Mouse (Mus musculus): ENCODE data around the gene Pakap. TPM values are rescaled to one million over a fixed set of nuclear protein-coding genes. Genes with fewer than 3 reads are reported as not detected.

Pakap gene
- polyA plus RNA-seq, 1 experiment from 2014 or later, result 17.8 TPM

DNA sequence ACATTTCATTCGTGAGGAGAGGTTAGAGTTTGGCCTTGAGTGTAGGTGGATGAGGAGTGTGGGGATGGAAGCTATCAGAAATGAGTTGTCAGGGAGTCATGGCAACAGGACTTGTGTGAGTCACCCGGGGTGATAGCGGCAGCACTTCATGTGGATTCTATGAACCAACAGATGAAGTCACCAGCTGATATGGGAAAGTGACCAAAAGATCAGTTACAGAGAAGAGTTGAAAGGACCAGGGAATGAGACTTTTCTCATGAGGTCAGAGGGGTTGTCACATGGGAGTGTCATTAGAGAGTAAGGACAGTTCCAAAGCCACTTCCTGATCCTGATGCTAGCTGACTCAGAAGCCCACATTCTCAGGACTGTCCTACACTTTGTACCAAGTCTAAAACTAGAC lies 38.3 kb downstream of the Pakap start:
- Histone ChIP-seq H3K9ac (no peak overlapping the region), H3K4me3 (replicated peaks) (no peak overlapping the region), H3K9me3 (replicated peaks) (no peaks in the 10 kb centered on the region), H3K4me2 (no peak overlapping the region), H3K27me3 (peaks cover 5% of the 10 kb centered on the region; the same call in 1 of the 2 replicates), H3K36me3 (no peaks in the 10 kb centered on the region), H3K27ac (no peak overlapping the region), H3K4me1 (peaks cover 21% of the 10 kb centered on the region)
- WGBS, result 88% methylated on average over 3 of the region's 3 CpGs
- no peak for ATAC-seq (replicated peaks; ENCODE audit: low FRiP score)

DNA sequence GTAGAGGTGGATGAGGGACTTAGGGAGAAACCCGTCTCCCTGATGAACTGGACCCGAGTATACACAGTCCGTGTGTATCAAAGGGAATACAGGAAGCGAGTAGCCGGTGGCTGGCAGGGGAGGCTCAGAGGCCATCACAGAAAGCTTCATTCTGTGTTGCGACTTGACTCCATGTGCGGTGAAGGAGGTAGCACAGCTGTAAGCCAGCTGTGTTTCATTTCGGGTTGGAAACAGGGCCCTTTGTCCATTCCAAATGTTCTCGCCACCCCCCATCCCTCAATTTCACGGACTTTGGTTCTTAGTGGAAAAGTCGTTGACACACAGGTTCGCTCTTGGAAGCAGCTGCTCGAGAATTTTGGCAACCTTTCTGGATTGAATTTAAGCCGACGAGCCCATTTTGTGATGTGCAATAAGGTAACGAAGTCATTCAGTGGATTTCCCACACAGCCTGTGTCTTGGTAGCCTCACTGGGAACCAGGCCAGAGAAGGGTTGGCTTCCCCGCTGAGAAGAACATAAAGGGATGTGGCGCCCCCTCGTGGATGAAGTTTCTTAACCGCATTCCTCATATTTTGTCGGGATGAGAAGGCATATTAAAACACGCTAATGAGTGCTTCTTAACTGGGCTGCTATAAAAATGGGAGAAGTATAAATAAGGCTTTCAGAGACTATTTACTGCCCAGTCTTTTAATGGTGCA lies 39.4 kb downstream of the Pakap start:
- Histone ChIP-seq H3K27me3 (peaks cover 5% of the 10 kb centered on the region; the same call in 1 of the 2 replicates), H3K27ac (peak overlapping the region; percentile 30; the same call in 1 of the 2 replicates), H3K9me3 (replicated peaks) (no peaks in the 10 kb centered on the region), H3K4me1 (peaks cover 19% of the 10 kb centered on the region), H3K9ac (no peak overlapping the region), H3K4me3 (replicated peaks) (peak overlapping the region; percentile 13; the same call in 1 of the 2 replicates), H3K4me2 (peak overlapping the region; percentile 50), H3K36me3 (no peaks in the 10 kb centered on the region)
- 30% methylated on average over 22 of the region's 22 CpGs for WGBS
- ATAC-seq (replicated peaks; ENCODE audit: low FRiP score), result peak; percentile 54; the same call in 1 of the 2 replicates

DNA sequence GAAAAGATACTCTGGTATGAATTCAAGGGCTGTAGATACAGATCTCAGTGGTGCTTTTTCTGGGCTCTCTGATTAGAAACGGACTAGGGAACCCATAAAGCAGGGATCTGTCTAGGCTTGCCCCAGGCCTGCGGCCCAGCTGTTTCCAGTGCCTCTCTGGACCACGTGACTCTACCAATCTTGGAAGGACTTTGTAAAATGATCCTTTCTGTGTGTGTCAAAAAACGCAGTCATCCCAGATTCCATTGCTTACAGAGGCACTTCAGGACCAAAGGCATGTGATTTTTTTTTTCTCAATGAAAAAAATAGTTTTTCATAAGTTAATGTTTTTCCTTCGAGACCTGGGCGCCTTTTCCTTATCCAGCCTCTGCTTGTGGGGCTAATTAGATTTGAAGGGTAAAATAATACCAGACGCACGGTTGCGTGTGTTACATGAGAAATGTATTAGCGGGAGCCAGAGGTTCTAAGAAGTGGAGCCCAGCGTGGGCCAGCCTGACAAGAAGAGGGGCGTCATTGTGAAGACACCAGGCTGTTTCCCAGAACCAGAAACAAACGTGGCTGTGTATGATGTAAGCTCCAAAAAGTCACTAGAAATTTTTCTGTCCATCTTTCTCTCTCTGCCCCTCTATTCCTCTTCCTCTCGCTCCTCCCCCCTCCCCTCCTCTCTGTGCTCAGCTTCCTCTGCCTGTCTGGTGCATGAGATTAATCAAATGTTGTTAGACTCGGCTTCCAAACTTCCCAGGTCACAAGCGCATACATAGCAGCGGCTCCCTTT lies 43.5 kb downstream of the Pakap start:
- Histone ChIP-seq H3K9ac (no peak overlapping the region), H3K27ac (peak overlapping the region; percentile 55), H3K27me3 (peaks cover 5% of the 10 kb centered on the region; the same call in 1 of the 2 replicates), H3K36me3 (no peaks in the 10 kb centered on the region), H3K4me2 (peak overlapping the region; percentile 38; the same call in 1 of the 2 replicates), H3K4me3 (replicated peaks) (no peak overlapping the region), H3K4me1 (peaks cover 18% of the 10 kb centered on the region), H3K9me3 (replicated peaks) (no peaks in the 10 kb centered on the region)
- ATAC-seq (replicated peaks; ENCODE audit: low FRiP score), result peak; percentile 64
- WGBS, result 42% methylated on average over 17 of the region's 17 CpGs

DNA sequence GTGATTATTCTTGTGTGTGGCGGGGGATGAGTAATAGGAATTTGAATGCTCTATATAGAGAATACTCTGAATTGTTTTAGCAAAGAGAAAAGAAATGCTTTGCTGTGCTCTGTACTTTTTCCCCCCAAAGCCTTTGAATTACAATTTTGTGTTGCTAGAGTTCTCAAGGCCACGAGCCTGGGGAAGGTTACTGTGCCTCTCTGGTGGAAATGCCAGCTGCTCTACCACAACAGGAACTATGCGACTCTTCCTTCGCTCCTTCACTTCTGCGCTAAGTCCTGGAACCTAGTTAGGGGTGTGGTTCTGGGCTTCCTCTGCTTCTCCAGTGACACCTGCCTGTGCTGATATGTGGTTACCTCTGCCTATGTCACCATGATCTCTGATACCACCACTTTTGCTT lies 44.7 kb downstream of the Pakap start:
- no peaks in the 10 kb centered on the region for H3K36me3 ChIP-seq
- no peak overlapping the region for H3K9ac ChIP-seq
- H3K27ac ChIP-seq, result no peak overlapping the region
- H3K27me3 ChIP-seq, result peaks cover 5% of the 10 kb centered on the region; the same call in 1 of the 2 replicates
- ATAC-seq (replicated peaks; ENCODE audit: low FRiP score), result no peak
- no peak overlapping the region for H3K4me3 ChIP-seq (replicated peaks)
- H3K4me2 ChIP-seq, result no peak overlapping the region
- H3K4me1 ChIP-seq, result peaks cover 8% of the 10 kb centered on the region
- 85% methylated on average over 5 of the region's 5 CpGs for WGBS
- H3K9me3 ChIP-seq (replicated peaks), result no peaks in the 10 kb centered on the region

DNA sequence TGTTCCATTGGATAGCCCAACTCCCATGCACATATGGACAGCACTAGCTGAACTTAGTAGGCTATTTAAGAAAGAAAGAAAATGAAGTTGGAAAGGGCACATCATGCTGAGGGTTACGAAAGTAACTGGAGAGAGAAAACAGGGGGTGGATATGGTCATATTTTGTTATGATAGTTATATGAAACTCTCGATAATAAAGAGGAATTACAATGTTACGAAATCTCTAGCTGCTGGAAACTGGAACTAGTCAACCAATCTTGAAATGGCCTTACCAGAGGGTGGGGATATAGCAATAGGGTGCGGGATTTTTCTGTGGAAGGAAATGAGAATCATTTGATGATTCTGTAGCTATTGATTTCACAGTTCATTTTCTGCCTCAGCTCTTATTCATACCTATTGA lies 46.7 kb downstream of the Pakap start:
- 90% methylated on average over 4 of the region's 4 CpGs for WGBS

DNA sequence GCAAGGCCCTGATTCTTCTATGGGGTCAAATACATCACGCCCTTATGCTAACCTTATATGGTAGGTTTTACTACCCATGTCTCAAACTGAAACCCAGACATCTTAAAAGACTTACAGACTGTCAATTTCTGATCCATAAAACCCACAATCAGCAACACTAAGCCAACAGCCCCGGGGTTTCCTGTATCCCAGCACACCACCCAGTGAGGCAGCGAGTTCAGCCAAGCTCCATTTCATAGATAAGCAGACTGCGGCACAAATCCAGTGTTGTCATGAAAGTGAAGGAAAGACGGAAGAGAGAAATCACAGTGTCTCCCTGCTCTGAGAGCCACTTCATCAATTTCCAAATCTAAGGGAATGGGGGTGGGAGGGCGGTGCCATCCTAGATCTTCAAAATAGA lies 50.8 kb downstream of the Pakap start:
- H3K27ac ChIP-seq, result no peak overlapping the region
- no peak overlapping the region for H3K4me3 ChIP-seq (replicated peaks)
- no peaks in the 10 kb centered on the region; the same call in 1 of the 2 replicates for H3K9me3 ChIP-seq (replicated peaks)
- no peak overlapping the region for H3K9ac ChIP-seq
- no peak overlapping the region for H3K4me2 ChIP-seq
- H3K4me1 ChIP-seq, result no peaks in the 10 kb centered on the region
- H3K27me3 ChIP-seq, result no peaks in the 10 kb centered on the region
- H3K36me3 ChIP-seq, result no peaks in the 10 kb centered on the region
- 86% methylated on average over 6 of the region's 6 CpGs for WGBS
- ATAC-seq (replicated peaks; ENCODE audit: low FRiP score), result no peak

More for the DNA sequence above, 46.7 kb downstream of the Pakap start:
- Histone ChIP-seq H3K9ac (no peak overlapping the region), H3K4me1 (peaks cover 8% of the 10 kb centered on the region), H3K9me3 (replicated peaks) (no peaks in the 10 kb centered on the region; the same call in 1 of the 2 replicates), H3K4me3 (replicated peaks) (no peak overlapping the region), H3K27ac (no peak overlapping the region), H3K27me3 (peaks cover 2% of the 10 kb centered on the region; the same call in 1 of the 2 replicates), H3K4me2 (no peak overlapping the region), H3K36me3 (no peaks in the 10 kb centered on the region)
- ATAC-seq (replicated peaks; ENCODE audit: low FRiP score), result no peak

DNA sequence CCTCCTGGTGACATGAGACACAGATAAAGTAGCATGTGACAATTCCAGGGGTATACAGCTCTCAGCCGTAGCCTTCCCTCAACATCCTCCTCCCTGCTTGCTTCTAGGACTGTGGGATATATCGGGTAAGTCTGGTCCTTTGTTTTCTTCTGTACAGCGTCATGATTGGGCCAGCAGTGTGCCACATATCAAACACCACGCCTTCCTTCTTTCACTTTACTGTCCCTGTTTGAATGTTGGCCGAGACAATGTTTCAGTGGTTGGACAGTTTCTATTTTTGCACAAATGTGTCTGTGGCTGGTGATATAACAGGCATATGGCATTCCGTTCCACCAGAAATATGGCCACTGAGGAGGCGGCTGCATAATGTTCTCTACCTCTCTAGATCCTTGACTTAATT lies 54.8 kb downstream of the Pakap start:
- 87% methylated on average over 7 of the region's 7 CpGs for WGBS
- Histone ChIP-seq H3K36me3 (no peaks in the 10 kb centered on the region), H3K27ac (no peak overlapping the region), H3K9me3 (replicated peaks) (no peaks in the 10 kb centered on the region; the same call in 1 of the 2 replicates), H3K9ac (no peak overlapping the region), H3K4me1 (no peaks in the 10 kb centered on the region), H3K27me3 (no peaks in the 10 kb centered on the region), H3K4me3 (replicated peaks) (no peak overlapping the region), H3K4me2 (no peak overlapping the region)
- no peak for ATAC-seq (replicated peaks; ENCODE audit: low FRiP score)

DNA sequence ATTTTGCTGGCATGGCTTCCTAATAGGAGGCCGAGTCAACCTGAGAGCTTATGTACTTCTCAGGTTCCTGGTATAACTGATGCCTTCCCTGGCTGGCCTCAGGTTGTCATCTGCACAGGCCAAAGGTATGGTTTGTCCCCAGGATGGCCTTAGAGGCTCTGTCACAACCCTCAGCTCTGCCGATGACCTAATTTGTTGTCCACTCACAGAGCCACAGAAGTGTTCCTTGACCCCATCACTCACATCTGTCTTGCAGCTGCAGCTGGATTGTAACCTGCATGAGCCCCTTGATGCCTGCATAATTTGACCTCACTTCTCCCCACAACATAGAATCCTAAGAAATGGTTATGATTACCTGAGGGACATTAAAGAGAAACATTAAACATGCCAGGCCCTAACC lies 56.8 kb downstream of the Pakap start:
- WGBS, result 83% methylated on average over 2 of the region's 2 CpGs
- H3K36me3 ChIP-seq, result no peaks in the 10 kb centered on the region
- no peak for ATAC-seq (replicated peaks; ENCODE audit: low FRiP score)

DNA sequence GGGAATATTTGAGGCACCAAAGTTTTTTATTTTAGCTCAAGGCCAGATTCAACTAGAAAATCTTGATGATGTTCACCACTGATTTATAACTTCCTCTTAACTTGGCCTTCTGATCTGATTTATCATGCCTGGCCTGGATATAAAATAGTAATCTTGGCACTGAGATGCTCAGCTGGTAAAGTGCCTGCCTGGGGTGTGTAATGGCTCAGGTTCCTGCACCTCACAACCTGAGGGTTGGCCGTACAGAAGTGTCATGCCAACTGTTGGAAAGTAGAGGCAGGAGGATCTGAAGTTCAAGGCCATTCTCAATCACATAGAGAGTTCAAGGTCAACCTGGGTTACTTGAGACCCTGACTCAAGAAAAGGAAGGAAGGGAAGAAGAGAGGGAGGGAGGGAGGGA lies 57.3 kb downstream of the Pakap start:
- Histone ChIP-seq H3K4me3 (replicated peaks) (no peak overlapping the region), H3K4me1 (no peaks in the 10 kb centered on the region), H3K9me3 (replicated peaks) (no peaks in the 10 kb centered on the region), H3K27ac (no peak overlapping the region), H3K9ac (no peak overlapping the region), H3K4me2 (no peak overlapping the region), H3K36me3 (no peaks in the 10 kb centered on the region), H3K27me3 (no peaks in the 10 kb centered on the region)
- no peak for ATAC-seq (replicated peaks; ENCODE audit: low FRiP score)
- 82% methylated on average over 1 of the region's 1 CpGs for WGBS

More for the DNA sequence above, 56.8 kb downstream of the Pakap start:
- Histone ChIP-seq H3K4me2 (no peak overlapping the region), H3K4me3 (replicated peaks) (no peak overlapping the region), H3K9me3 (replicated peaks) (no peaks in the 10 kb centered on the region), H3K27ac (no peak overlapping the region), H3K9ac (no peak overlapping the region), H3K27me3 (no peaks in the 10 kb centered on the region), H3K4me1 (no peaks in the 10 kb centered on the region)

- H3K36me3 ChIP-seq, result no peaks in the 10 kb centered on the region
- no peak overlapping the region for H3K27ac ChIP-seq
- no peaks in the 10 kb centered on the region for H3K4me1 ChIP-seq
- no peak for ATAC-seq (replicated peaks; ENCODE audit: low FRiP score)
- no peak overlapping the region for H3K4me3 ChIP-seq (replicated peaks)
- no peaks in the 10 kb centered on the region for H3K9me3 ChIP-seq (replicated peaks)
- H3K27me3 ChIP-seq, result no peaks in the 10 kb centered on the region
- no peak overlapping the region for H3K4me2 ChIP-seq
- WGBS, result 73% methylated on average over 1 of the region's 1 CpGs
- H3K9ac ChIP-seq, result no peak overlapping the region
These were observed 57.8 kb downstream of the Pakap start for GRCm38 (mm10) chr4:57625756-57626155.

GRCm38 (mm10) chr4:57626921-57627320 lies 58.9 kb downstream of the Pakap start:
- Histone ChIP-seq H3K4me2 (no peak overlapping the region), H3K9ac (no peak overlapping the region), H3K27ac (no peak overlapping the region), H3K4me3 (replicated peaks) (no peak overlapping the region), H3K36me3 (no peaks in the 10 kb centered on the region), H3K27me3 (no peaks in the 10 kb centered on the region), H3K4me1 (no peaks in the 10 kb centered on the region), H3K9me3 (replicated peaks) (no peaks in the 10 kb centered on the region)
- WGBS, result 98% methylated on average over 5 of the region's 5 CpGs
- ATAC-seq (replicated peaks; ENCODE audit: low FRiP score), result no peak

DNA sequence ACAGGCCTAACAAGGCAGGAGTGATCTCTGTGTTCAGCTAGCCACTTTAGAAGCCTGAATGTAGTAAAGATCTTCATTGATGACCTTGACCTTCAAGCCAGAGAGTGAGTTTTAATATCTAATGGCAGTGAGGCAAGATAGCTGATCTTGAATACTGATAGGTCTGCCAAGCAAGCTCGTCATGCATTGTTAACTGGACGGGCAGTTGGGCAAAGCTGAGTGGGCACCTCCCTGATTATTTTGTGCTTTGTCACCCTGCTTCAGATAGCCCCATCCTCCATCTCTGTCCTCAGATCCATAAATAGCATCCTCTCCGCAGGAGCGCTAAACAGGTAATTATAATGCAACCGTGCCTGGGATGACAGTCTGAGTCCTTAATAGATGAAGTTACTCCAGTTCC lies 64.4 kb downstream of the Pakap start:
- Histone ChIP-seq H3K4me2 (no peak overlapping the region), H3K9ac (no peak overlapping the region), H3K27me3 (no peaks in the 10 kb centered on the region; the same call in 1 of the 2 replicates), H3K36me3 (no peaks in the 10 kb centered on the region), H3K9me3 (replicated peaks) (no peaks in the 10 kb centered on the region), H3K27ac (no peak overlapping the region), H3K4me3 (replicated peaks) (no peak overlapping the region), H3K4me1 (peaks cover 4% of the 10 kb centered on the region; the same call in 1 of the 2 replicates)
- 69% methylated on average over 5 of the region's 5 CpGs for WGBS
- ATAC-seq (replicated peaks; ENCODE audit: low FRiP score), result no peak

Measured in kidney, embryonic 15.5 days (tissue).